Mouse (Mus musculus) kidney, adult 2 months (tissue): Measurements from ENCODE around the gene Fbxo47.

Source experiments
- CTCF ChIP-seq: fragments of 200-500 bp; conservative IDR thresholded peaks from 2 replicates; pipeline ENCODE4 v1.5.1; 2011; ENCODE audit warnings: low read depth, mild to moderate bottlenecking, control low read depth, low read length, moderate library complexity, mixed read lengths; ENCODE audit not compliant: insufficient read depth, insufficient read length
- POLR2A ChIP-seq: fragments of 200-500 bp; IDR thresholded peaks from one replicate; pipeline ENCODE4 v1.6.1; 2011; ENCODE audit warnings: low read depth, low read length, control low read depth

DNA sequence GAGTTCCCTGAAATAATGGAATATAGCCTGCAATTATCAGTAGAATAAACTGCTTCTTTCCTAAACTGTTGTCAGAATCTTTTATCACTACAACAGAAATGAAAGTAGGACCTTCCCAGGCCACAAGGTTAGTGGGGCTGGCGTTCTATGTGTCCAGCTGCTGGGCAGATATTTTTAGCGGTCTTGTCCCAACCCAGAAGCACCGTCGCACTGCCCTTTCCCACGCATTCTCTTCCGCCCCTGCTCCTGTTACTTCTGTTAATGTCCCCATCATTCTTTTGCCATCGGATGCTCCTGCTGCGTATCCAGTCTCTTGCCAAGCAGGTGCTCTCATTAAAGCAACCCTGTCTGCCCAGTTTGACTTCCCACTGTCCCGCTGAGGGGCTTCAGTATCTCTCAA is 23.0 kb upstream of the Fbxo47 start:
- TF ChIP-seq CTCF (no peak), POLR2A (no peak)
